Mouse (Mus musculus): ENCODE data around the gene Cd200r2. TPM values are rescaled to one million over a fixed set of nuclear protein-coding genes. Genes with fewer than 3 reads are reported as not detected.

Gene Cd200r2
- not detected for total RNA-seq (2022)

DNA sequence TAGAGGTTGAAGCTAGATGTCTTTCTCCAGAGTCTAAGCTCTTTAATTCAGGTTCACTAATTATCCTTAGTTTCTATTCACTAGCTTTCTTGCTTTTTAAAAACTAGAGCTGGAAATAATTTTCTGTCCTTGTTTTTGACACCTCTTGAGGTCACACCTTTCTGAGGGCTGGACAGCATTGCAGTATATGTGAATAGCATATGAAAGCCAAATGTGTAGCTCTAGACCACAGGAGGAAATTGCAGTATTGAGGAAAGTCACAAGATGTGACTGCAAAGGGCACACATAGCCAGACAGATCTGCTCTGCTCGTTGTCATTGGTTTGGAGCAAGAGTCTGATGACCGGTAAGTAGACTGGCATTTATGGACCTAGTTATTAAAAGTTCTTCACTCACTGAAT lies at the start of gene Cd200r2:
Gene Cd200r2 (plus strand): TSS at position 301 of the 400 bp plus-strand sequence.
- DNase-seq: no peak

DNA sequence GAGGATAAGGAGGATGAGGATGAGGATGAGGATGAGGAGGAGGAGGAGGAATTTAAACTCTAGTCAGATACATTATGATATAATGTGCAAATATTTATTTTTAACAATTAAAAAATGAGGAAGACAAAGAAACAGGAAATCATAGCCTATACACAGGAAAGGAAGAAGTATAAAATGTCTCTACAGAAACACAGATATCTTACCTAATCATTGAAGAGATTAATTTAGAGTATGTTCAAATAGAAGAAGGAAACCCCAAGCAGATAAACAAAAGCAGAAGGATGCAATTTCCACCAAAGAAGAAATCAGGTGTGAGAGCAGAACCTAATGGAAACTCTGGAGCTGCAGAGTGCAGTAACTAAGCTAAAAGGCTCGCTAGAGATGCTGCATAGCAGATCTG lies 48.9 kb upstream of the Cd200r2 start:
- DNase-seq: no peak

DNA sequence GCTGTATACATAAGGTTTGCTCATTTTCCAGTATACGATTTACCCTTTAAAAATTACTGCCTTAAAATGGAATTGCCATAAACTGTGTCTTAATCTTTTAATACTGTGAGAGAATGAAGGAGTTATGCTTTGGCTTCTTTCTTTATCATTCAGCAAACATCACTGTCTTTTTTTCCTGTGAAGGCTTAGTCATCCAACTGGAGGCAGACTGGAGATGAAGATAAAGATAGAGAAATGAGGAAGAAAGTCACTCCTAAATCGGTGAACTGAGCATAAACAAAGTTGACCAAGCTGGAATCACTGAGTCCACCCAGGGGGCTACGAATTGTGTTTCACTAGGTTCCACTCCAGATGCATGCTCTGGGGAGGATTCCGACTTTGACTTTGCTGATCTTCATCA lies 46.4 kb upstream of the Cd200r2 start:
- no peak for DNase-seq

DNA sequence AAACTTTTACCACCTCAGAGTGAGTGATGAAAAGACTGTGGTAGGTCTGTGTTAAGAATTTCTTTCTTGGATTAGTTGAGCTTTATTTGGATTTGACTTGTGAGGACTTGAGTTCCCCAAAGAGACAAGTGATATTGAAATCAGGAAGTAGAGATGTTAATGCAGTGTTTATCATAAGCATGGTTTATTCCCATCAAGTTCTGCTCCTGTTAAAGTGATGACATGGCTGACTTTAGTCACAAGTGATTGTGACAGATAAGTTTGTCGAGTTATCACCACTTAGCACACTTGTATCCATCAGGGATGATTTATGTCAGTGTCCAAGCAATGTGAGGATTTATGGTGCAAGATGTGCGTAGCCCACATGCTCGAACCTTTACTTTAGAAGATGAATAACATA lies 34.6 kb upstream of the Cd200r2 start:
- DNase-seq: no peak

DNA sequence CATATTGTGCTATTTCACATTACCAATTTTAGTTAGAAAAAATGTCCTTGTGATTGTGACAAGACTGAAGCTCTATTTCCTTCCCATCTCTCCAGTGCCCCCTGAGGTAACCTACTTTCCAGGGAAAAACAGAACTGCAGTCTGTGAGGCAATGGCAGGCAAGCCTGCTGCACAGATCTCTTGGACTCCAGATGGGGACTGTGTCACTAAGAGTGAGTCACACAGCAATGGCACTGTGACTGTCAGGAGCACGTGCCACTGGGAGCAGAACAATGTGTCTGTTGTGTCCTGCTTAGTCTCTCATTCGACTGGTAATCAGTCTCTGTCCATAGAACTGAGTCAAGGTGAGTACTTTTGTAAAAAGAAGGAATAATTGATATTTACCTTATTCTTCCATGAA lies 33.7 kb upstream of the Cd200r2 start:
- DNase-seq: peak; percentile 49

DNA sequence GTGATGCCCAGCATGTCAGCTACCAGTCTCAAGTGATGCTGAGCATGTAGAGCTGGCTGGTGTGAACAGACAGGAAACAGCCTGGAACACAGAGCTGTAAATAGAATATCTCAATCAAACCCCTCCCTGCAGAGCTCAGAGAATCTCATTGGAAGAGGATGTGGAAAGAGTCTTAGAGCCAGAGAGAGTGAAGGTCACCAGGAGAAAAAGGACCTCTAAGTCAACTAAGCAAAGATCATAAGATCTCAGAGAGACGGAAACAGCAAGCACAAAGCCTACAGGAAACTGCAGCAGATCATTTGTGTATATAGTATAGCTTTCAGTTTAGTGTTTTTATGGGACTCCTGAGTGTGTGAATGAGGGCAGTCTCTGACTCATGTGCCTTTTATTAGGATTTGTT lies 8.3 kb downstream of the Cd200r2 start:
- no peak for DNase-seq

DNA sequence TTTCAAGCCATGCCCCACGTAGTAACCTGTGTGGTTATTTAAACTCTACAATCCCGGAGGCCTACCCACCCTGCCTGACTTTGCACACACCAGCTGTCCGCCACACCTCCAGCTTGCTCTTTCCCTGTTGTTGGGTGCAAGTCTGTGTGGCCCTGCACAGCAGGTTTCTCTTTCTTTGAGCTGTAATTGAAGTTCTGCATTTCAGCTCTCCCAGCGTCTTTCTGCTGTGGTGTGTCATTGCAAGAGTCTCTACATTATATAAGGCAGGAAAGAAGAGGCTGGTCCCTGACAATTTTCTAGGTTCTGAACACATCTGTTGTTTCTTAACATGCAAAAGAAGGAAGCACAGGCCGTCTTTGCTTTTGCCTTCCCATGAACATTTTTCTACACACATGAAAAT lies 9.7 kb downstream of the Cd200r2 start:
- DNase-seq: no peak

DNA sequence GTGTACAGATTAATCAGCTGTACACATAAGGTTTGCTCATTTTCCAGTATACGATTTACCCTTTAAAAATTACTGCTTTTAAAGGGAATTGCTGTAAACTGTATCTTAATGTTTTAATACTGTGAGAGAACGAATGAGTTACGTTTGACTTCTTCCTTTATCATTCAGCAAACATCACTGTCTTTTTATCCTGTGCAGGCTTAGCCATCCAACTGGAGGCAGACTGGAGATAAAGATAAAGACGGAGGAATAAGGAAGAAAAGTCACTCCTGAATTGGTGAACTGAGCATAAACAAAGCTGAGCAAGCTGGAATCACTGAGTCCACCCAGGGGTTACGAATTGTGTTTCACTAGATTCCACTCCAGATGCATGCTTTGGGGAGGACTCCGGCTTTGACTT lies 10.7 kb downstream of the Cd200r2 start:
- no peak for DNase-seq

DNA sequence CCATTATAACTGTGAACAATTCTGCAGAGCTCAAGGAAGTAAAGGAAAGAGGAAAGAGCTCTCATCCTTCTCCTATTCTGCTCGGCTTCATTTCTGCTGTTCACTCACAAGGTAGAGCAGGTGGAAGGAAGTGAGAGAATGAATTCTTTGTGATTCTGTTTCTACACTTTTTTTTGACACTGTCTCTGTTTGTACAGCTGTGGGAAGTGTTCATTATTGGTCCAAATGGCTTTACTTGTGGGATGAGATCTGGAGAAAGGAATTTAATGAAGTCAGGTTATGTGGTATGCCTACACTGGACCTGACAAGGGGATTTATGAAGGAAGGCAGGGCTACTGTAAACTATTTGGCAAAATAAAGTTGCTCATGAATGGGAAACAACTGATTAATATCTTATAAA lies 23.9 kb downstream of the Cd200r2 start:
- no peak for DNase-seq

DNA sequence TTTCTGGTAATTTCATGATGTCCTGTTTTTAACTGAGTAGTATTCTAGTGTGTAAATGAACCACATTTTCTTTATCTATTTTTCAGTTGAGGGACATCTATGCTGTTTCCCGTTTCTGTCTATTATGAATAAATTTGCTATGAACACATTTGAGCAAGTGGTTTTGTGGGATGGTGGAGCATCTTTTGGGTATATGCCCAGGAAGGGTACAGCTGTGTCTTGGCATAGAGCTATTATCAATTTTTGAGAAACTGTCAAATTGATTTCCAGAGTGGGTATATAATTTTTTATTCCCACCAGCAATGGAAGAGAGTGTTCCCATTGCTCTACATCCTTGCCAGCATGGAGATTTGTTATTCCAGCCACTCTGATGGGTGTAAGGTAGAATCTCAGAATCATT lies 65.1 kb downstream of the Cd200r2 start:
- no peak for DNase-seq

DNA sequence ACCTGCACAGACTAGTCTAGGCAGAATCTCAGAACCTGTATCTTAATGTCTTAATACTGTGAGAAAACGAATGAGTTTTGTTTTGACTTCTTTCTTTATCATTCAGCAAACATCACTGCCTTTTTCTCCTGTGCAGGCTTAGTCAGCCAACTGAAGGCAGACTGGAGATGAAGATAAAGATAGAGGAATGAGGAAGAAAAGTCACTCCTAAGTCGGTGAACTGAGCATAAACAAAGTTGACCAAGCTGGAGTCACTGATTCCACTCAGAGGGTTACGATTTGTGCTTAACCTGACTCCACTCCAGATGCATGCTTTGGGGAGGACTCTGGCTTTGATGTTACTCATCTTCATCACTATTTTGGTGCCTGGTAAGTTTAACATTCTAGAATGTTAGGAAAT lies 76.6 kb downstream of the Cd200r2 start, which contains the start of gene Cd200r3:
Gene Cd200r3 (plus strand): TSS at position 211 of the 400 bp plus-strand sequence.
- DNase-seq: no peak

DNA sequence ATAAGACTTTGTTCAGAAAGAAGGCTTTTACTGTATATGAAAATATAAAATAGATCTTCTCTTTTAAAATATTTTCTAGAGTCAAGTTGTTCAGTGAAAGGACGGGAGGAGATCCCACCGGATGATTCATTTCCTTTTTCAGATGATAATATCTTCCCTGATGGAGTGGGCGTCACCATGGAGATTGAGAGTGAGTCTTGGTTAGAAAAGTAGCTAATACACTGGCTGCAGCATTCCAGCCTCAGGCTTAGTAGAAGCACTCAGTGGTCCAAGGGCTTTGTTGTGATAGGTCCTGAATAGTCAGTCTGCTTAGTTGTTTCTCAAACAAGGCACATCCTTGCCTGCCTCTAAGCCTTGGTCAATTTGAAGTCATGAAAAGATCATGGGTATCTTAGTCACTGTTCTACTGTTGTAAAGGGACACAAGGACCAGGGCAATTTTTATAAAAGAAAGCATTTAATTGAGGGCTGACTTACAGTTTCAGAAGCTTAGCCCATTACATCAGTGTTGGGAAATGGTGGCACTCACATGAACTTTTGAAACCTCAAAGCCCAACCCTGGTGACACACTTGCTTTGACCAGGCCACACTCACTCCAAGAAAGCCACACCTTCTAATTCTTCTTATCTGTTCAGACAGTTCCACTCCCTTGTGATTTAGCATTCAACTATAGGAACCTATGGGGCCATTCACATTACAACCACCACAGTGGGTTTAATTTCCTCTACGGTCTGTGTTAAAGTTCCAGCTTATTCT lies 84.6 kb downstream of the Cd200r2 start:
- DNase-seq: no peak

DNA sequence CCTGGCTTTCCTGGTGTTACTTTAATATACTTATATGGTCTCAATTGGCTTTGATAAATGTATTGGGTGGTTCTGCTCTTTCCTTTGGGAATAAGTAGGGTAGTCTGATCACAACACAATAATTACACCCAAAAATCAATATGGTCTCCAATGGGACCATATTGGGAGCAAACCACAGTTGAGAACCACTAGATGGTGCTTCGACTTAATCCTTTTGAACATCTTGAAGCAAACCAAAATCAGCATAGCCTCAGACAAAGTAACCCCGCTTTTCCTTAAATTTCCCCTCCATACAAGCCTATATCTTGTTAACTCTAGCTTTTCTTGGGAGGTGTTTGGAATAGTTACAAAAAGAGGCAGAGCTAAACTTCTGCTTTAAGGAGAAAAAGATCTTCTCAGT lies 95.4 kb downstream of the Cd200r2 start:
- no peak for DNase-seq

DNA sequence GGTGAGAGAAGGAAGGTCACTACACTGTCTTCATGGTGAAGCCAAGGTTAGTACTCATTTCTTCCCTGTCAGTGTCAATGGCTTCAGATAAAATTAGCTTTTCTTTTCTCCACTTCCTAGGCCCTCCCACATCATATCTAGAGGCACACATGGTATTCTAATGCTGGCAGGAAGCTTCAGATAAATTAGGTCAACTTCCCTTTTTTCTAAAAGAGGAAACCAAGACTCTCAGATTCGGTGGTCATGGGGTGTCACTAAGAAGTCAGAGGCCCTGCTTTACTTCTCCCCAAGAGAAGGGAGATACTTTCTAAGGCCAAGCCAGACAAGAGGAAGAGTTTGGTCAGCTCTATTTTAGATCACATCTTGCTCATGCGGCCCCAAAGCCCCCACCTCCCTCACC lies 95.9 kb downstream of the Cd200r2 start:
- no peak for DNase-seq

DNA sequence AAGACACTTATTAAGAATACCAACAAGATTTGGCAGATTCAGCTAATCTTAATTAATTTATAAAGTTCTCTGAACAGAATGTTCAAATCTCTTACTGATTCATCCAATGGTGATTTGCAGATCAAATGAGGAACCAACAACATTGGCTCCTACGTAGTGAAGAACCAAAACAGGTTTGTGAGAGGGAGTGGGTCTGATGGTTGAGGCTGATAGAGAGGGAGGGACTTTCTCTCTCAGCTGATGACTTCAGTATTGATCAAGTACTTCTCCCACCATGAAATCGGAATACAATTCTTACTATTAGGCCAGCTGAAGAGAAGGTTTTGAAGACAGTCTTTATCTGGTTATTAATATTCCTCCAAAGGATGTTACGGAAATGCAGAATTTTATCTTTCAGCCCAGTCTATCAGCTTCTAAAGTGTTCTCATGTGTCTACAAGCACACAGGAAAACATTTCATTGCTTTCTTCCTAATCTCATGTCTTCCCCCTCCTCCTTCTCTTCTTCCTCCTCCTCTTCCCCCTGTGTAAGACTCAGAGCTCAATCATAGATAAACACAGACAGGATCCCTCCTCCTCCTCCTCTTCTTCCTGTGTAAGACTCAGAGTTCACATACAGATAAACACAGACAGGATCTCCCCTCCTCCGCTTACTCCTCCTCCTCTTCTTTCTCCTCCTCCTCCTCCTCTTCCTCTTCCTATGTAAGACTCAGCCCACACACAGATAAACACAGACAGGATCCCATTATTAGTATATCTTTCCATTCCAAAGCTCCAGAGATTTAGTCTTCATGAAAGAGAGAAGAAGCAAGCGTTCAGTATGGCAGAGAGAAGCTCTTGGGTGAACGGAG lies 97.9 kb downstream of the Cd200r2 start:
- DNase-seq: no peak

DNA sequence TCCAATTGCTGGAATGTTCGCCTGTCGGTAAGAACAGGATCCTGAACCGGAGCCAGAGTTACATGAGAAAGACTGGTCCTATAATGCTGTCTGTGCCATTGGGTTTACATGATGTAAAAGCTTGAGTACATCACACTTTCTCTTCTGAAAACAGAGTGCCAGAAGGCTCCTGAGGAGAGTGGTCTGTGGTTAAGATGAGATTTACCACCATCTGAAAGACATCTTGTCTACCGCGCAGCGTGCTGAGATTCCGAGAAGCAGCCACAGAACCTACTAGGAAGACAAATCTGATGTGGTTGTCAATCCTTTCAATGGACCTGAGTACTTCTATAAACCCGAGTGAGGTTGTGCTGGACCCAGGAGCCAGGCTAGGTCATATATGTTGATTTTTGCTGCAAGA lies 98.5 kb downstream of the Cd200r2 start:
- no peak for DNase-seq

Other genes with a start within 250 kb of the Cd200r2 start
- gene Nepro, start 142.8 kb upstream of the Cd200r2 start, total RNA-seq (2022): 10 to 100 TPM; 10.8 to 13.6 (median 12.1) TPM
- 10 to 100 TPM; 19.0 to 22.6 (median 20.6) TPM for gene Gtpbp8, start 120.7 kb upstream of the Cd200r2 start, total RNA-seq (2022)
- 1 to 10 TPM in 1 of 4 experiments, under 1 TPM in 3; 0.29 to 1.0 (median 0.51) TPM for gene Cd200r1, start 101.4 kb upstream of the Cd200r2 start, total RNA-seq (2022)
- gene Cd200r4, start 55.4 kb upstream of the Cd200r2 start, total RNA-seq (2022): under 1 TPM in 1 of 4 experiments, not detected in 3; 0.43 TPM
- gene Cd200r3, start 76.6 kb downstream of the Cd200r2 start, total RNA-seq (2022): under 1 TPM in 1 of 4 experiments, not detected in 3; 0.22 TPM
- gene Ccdc80, start 226.3 kb downstream of the Cd200r2 start, total RNA-seq (2022): 100 to 1,000 TPM in 1 of 4 experiments, 10 to 100 TPM in 3; 27.8 to 133 (median 47.9) TPM